Mouse (Mus musculus) adrenal gland (tissue): ENCODE measurements at regions not wholly inside any gene's neighbourhood (a gene's known extent, or its start where the extent isn't known, plus 50 kb on each side); places are given as distances from the start of the nearest gene placed in this dataset.

Experiments
- intact Hi-C: fragments of 180-260 bp; cut with DNase I; formaldehyde crosslinking; loops from one replicate; pipeline ENCODE4 v1.15.1; 2025

GRCm38 (mm10) chr1:23207843-23208242, 105.8 kb upstream of the 4933415F23Rik start:
- intact Hi-C loops = no loop called here

- intact Hi-C loops = no loop called here
These were observed 105.0 kb upstream of the 4933415F23Rik start for GRCm38 (mm10) chr1:23207024-23207423.

- intact Hi-C loops = no loop called here
These were observed 100.7 kb upstream of the 4933415F23Rik start for GRCm38 (mm10) chr1:23202511-23203435.

GRCm38 (mm10) chr1:23200460-23200859, 98.4 kb upstream of the 4933415F23Rik start:
- intact Hi-C loops = no loop called here

GRCm38 (mm10) chr1:23190316-23191005, 88.4 kb upstream of the 4933415F23Rik start:
- intact Hi-C loops = no loop called here

GRCm38 (mm10) chr1:23189790-23190189, 87.7 kb upstream of the 4933415F23Rik start:
- intact Hi-C loops = no loop called here

GRCm38 (mm10) chr1:23188216-23188615, 86.2 kb upstream of the 4933415F23Rik start:
- intact Hi-C loops = no loop called here

GRCm38 (mm10) chr1:23187446-23188206, 85.6 kb upstream of the 4933415F23Rik start:
- intact Hi-C loops = no loop called here

GRCm38 (mm10) chr1:23184728-23185127, 82.7 kb upstream of the 4933415F23Rik start:
- intact Hi-C loops = no loop called here

- intact Hi-C loops = no loop called here
These were observed 80.5 kb upstream of the 4933415F23Rik start for GRCm38 (mm10) chr1:23182541-23182940.

GRCm38 (mm10) chr1:23178335-23178974, 76.4 kb upstream of the 4933415F23Rik start:
- intact Hi-C loops = no loop called here

- intact Hi-C loops = loop anchor here (5.0 kb wide), 1 partner anchor 113 kb away; no protein-coding TSS in a partner anchor
These were observed 72.0 kb upstream of the 4933415F23Rik start for GRCm38 (mm10) chr1:23174022-23174421.

- intact Hi-C loops = loop anchor here (5.0 kb wide), 1 partner anchor 114 kb away; no protein-coding TSS in a partner anchor
These were observed 71.2 kb upstream of the 4933415F23Rik start for GRCm38 (mm10) chr1:23173054-23173802.

GRCm38 (mm10) chr1:23171336-23171735, 69.3 kb upstream of the 4933415F23Rik start:
- intact Hi-C loops = loop anchor here (5.0 kb wide), 1 partner anchor 116 kb away; no protein-coding TSS in a partner anchor

GRCm38 (mm10) chr1:23170711-23171110, 68.7 kb upstream of the 4933415F23Rik start:
- intact Hi-C loops = loop anchor here (5.0 kb wide), 1 partner anchor 117 kb away; no protein-coding TSS in a partner anchor

- intact Hi-C loops = no loop called here
These were observed 66.5 kb upstream of the 4933415F23Rik start for GRCm38 (mm10) chr1:23168504-23168903.

GRCm38 (mm10) chr1:23163371-23163935, 61.4 kb upstream of the 4933415F23Rik start:
- intact Hi-C loops = no loop called here

- intact Hi-C loops = no loop called here
These were observed 60.7 kb upstream of the 4933415F23Rik start for GRCm38 (mm10) chr1:23162766-23163165.
